Mouse (Mus musculus) ovary, adult 2 months (tissue): ENCODE data around the gene Ptar1. TPM values are rescaled to one million over a fixed set of nuclear protein-coding genes. Genes with fewer than 3 reads are reported as not detected.

Source experiments
- polyA plus RNA-seq: library from polyadenylated mRNA; depleted of rRNA; stranded (reverse); fragments of >200 nt; gene quantifications from 2 replicates; pipeline ENCODE4 v1.2.3, GENCODE M21; 2012; rRNA removed

Ptar1 gene
- 1.9 and 2.3 TPM in 2 replicates for polyA plus RNA-seq

GRCm38 (mm10) chr19:23687296-23688021 lies at the start of gene Ptar1:
Gene Ptar1 (plus strand): TSS chr19:23687429.

DNA sequence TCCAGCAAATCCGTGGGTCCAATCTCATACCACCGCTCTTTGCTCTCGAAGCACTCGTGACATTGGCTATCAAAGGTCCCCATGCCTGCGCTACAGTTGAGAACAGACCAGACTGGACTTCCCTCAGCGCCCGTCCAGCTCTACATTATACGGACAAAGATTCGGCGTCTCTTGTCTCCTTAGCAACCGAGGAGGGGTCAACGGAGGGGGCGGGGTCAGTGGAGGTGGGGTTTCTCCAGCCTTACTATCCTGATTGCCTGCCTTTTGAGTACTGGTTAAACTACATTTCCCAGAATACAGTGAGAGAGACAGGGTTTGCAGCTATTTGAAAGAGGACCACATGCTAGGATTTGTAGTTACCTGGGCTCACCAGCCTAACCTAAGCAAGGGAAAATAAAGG lies 34.6 kb upstream of the Ptar1 start, which contains the start of gene 1700028P14Rik:
Gene 1700028P14Rik, minus strand, starts transcription at position 169 of the 400 bp plus-strand sequence.

GRCm38 (mm10) chr19:23758554-23759321 lies 71.5 kb downstream of the Ptar1 start, which contains the start of gene Apba1:
Gene Apba1 (plus strand): TSS chr19:23758887.

Other genes with a start within 250 kb of the Ptar1 start
- gene Mamdc2, start 239.0 kb upstream of the Ptar1 start, polyA plus RNA-seq: 19.7 and 28.6 TPM in 2 replicates
- 2.3 and 2.9 TPM in 2 replicates for gene 1700028P14Rik, start 34.6 kb upstream of the Ptar1 start, polyA plus RNA-seq
- 8.7 and 9.1 TPM in 2 replicates for gene Apba1, start 71.5 kb downstream of the Ptar1 start, polyA plus RNA-seq